Mouse (Mus musculus) ES-Bruce4 (cell line): ENCODE measurements around the gene Prr14l.

Source experiments
- CTCF ChIP-seq: IDR thresholded peaks from one replicate; pipeline ENCODE4 v1.8.1; 2011; ENCODE audit warnings: low read depth, low read length
- EP300 ChIP-seq: IDR thresholded peaks from 2 replicates; pipeline ENCODE4 v1.6.1; 2011; ENCODE audit warnings: low read depth, low read length; ENCODE audit not compliant: insufficient read depth
- POLR2A ChIP-seq: IDR thresholded peaks from one replicate; pipeline ENCODE4 v1.8.1; 2011; ENCODE audit warnings: low read length; ENCODE audit not compliant: insufficient read depth

- TF ChIP-seq CTCF (no peak), POLR2A (peak; percentile 54), EP300 (peak; percentile 63; the same call in 1 of the 2 replicates)
These were observed at the start of gene Prr14l for GRCm38 (mm10) chr5:32853731-32854507.
